Mouse (Mus musculus): Measurements from ENCODE around the gene Creld2.

DNA sequence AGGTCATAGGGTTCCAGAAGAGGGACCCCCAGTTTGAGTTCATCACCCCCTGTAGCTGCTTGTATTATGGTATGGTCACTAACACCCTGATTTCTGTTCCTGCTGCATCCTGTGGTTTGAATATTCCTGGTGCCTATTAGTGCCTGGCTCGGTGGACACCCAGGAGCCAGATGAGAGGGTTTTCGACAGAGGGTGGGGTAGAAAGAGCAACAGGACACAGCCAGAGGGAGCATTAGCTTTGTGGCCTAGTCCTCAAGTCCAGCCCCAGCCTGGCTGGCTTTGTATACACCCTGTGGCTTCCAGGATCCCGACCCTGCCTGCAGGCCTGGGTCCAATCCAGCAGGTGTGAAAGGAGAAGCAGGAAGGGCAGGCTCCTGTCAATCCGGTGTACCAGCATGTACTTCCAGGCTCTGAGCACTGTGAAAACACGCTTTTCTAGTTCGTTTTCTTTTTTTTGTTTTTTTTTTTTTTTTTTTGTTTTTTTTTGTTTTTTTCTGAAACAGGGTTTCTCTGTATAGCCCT is 36.5 kb downstream of the Creld2 start:
- no peak for TF ChIP-seq POLR2A (IDR thresholded peaks at IDR 0.05; ENCODE audit: insufficient read depth, low read depth, low read length)
- 0 out of 2 replicates have a peak, but pooled peaks have one; percentile 5 for TF ChIP-seq CTCF (IDR thresholded peaks at IDR 0.05)
- no peak for TF ChIP-seq EP300 (IDR thresholded peaks at IDR 0.05; ENCODE audit: insufficient read depth, low read depth, low read length)
